Mouse (Mus musculus) cerebellum, adult 8-10 months (tissue): ENCODE data around the gene Otp.

Experiments
- DNase-seq: peaks from one replicate; pipeline ENCODE4 v3.0.0; 2022

The Otp gene

DNA sequence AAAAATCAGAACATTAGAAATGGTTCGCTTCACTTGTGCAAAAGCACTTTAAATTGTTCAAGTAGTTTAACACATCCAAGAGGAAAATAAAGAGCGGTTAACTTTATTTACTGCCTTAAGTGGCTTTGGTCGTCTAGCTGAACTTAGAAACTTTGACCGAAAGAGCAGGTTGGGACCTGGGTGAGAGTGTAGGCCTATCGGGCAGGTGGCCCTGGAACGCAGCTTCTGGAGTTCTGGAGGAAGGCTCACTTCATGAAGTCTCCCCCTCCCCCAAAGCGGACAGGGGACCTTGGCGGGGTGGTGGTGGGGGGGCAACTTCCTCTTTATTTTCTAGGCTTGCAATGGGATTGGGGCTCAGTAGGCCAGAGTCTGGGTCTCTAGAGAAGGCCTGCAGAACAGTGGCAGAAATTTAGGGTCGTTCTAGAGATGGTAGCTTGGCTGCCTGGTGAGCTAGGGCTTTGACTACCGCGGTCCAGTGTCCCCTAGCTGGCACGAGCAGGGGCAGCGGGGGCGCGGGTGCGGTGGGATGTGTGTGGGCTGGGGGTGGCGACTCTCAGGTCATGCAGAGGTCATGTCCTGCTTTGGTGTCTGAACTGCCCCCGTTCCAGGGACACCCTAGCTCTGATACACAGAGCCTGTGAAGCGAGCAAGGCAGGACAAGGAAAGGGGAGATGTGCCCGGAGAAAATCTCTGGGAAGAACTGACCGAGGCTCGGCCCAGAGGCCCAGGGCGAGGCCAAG is 576 bp upstream of the Otp start:
- no peak for DNase-seq

DNA sequence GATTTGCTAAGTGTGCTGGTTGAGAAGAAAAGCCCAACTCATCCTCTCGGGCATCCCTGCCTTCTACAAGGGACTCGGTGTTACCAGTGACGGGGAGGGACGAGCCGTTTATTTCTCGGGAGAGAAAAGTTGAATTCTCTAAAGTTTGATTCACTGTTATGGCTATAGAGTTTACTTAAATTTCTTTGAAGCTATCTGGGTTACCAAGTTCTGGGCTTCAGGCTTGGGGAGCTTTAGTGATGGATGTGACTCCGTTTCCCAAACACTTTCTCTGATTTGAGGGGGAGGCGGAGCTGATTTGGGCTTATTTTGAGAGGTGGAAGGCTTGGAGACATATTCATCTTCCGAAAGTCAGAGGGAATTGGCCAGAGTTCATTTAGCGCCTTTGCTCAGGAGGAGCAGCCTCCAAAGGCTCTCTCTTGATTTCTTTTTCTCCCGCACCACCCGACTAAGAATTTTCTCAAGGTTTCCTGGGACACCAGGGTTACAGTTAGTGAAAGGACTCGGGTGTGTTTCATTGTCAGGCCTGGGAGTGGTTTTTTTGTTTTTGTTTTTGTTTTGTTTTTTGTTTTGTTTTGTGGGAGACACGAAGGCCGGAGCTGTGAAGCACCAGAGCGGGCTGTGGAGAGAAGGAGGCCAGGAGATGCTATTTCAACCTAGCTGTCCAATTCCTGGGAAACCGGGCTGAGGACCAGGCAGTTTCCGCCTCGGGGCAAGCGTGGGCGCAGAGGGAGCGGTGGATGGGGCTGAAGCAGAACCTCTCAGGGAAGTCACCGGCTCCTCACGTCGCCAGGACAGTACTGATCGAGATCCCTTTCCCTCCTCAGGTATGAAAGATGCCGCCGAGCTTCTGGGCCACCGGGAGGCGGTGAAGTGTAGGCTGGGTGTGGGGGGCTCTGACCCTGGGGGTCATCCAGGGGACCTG is 1.1 kb downstream of the Otp start:
- DNase-seq = no peak

DNA sequence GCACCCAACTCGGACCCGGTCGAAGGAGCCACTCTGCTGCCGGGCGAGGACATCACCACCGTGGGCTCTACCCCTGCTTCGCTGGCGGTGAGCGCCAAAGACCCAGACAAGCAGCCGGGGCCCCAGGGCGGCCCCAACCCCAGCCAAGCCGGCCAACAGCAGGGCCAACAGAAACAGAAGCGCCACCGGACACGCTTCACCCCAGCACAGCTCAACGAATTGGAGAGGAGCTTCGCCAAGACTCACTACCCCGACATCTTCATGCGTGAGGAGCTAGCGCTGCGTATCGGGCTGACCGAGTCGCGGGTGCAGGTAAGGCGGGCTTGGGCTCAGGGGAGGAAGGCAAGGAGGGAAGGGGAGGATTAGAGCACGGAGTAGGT is 1.8 kb downstream of the Otp start:
- no peak for DNase-seq

DNA sequence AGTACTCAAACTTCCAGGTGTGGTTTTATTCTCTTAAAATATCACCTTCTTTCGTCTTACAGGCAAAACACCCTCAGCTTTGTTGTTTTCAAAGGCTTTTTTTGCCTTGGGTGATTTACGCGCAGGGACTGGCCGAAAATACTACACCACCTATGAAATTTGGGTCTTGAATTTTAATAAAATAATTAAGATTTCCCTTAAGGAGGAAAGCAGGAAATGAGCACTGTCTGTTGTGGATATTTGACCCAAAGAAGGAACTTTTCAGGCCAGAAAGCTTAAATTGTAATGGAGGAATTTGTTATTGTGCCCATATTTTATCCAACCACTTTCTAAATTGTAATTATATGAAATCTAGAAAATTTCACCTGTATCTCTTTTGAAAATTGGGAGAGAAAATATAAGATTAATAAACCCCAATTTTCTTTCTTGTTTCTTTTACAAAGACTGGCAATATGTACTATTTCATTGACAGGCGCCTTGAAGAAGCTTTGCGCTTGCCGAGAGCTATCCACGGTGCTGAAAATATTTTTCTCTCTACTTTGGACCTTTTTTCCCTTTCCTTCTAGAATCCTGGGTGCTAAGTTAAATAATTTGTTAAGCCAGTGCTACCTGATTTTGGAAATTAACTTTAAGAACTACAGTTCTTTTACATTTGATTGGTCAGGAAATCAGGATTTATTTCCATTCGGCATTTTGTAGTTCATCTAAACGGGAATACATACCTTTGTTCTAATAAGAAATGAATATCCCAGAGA is 2.8 kb downstream of the Otp start:
- no peak for DNase-seq

DNA sequence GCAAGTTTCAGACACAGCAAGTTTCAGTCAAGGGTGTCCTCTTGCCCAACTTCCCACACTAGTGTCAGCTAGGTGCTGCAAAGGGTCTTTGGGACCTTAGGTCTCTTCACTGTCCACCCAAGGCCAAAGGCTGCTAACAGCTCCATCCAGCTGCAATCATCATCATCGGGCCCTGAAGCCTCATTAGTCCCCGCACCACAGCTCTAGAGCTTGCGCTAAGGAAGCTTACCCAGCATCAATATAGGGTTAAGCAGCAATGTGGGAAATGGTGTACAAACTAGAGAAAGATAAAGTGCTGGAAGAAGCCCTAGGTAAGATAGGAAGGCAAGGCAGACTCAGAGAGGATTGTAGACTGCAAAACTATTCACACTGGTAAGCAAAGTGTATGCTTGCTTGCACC is 5.8 kb downstream of the Otp start:
- DNase-seq = no peak

DNA sequence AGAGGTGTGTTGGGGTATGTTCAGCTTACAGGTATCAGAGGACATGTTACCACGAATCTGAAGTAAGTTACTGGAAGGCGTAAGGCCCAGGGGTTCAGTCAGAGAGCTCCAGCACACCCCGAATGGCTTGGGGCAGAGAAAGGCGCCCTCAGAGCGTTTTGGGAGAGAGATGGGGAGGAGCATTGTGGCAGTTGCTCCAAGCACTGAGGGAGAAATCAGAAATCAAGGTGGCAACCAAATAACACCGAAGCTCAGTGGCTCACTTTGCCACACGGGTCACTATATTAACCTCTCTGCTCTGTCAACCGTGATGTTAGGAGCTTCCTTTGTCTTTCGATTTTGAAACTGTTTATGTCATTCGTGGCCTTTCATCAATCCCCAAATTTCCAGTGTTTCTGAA is 6.8 kb downstream of the Otp start:
- DNase-seq = no peak

DNA sequence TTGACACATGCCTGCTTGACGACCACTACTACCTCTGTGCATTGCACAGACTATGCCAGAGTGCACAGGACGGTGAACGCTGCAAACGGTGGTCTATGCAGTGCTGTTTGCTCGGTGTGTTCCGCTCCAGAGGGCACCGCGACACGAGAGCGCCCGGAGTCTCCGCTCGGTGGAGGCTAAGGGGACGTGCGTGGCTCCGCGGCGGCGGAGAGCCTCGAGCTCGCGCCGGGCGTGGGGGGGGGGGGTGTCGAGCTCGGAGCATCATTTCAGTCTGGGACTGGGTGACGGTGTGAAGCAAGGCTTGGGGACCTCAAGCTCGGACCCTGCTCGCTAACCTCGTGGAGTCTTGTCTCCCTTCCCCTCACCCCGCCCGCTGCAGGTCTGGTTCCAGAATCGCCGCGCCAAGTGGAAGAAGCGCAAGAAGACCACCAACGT is 7.3 kb downstream of the Otp start:
- no peak for DNase-seq

DNA sequence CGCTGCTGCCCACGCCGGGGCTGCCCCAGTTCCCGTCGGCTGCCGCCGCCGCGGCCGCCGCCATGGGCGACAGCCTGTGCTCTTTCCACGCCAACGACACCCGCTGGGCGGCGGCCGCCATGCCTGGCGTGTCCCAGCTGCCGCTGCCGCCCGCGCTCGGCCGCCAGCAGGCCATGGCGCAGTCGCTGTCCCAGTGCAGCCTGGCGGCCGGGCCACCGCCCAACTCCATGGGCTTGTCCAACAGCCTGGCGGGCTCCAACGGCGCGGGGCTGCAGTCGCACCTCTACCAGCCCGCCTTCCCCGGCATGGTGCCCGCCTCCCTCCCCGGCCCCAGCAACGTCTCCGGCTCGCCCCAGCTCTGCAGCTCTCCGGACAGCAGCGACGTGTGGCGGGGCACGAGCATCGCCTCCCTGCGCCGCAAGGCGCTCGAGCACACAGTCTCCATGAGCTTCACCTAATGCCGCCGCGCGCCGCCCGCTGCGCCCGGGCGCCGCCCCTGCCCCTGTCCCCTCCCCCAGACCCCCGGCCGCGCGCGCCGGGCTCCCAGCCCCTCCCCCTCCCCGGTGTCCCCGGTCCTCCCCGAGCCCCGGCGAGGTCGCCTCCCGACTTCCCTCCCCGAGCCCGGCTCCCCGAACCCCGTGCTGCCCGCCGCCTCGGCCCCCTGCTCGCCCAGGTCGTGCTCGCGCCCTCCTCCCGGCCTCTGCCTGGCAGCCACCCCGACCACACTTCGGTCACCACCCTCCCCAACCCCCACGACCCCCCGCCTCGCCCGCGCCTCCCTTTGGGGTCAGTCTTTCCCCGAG is 8.0 kb downstream of the Otp start:
- peak; percentile 43 for DNase-seq

DNA sequence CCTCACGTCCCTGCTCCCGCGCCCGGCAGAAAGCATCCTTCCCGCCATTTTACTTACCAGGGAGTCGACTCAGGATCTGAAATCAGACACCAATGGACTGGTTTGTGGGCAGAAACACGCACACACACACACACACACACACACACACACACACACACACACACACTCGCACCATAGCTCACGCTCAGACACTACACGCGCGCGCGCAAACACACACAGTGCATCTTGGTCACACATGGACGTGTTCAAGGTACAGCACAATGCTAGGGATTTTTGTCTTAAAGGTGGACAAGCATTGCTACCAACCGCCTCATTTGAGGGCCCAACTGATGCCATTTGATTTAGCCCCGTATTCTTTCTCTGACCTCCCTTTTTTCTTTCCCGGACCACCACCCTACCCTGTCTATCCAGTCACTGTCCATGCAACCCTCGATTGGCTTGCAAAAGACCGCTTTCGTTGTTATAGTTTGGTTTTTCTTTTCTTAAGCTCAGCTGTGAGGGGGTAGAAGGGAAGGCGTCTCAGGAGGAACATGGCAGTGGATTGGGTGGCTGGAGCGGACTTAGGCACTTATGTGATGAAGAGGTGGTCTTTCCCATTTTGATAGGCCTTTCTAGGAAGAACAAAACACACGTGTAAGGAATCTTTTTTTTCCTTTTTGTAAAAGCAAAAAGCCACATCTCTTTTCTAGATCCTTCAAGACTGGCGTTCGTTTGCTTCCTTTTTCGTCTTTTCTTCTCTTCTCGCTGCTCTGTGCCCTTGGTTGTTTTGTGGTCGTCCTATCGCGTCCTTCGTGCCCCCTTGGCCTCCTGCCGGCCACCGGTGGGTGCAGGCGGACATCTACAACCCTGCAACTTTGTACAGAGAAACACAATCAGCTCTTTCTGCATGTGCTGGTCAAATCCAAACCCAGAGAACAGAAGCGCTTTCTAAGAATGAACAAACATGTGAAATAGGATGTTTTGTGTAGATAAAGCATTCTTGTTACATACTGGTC is 8.9 kb downstream of the Otp start:
- DNase-seq = no peak

DNA sequence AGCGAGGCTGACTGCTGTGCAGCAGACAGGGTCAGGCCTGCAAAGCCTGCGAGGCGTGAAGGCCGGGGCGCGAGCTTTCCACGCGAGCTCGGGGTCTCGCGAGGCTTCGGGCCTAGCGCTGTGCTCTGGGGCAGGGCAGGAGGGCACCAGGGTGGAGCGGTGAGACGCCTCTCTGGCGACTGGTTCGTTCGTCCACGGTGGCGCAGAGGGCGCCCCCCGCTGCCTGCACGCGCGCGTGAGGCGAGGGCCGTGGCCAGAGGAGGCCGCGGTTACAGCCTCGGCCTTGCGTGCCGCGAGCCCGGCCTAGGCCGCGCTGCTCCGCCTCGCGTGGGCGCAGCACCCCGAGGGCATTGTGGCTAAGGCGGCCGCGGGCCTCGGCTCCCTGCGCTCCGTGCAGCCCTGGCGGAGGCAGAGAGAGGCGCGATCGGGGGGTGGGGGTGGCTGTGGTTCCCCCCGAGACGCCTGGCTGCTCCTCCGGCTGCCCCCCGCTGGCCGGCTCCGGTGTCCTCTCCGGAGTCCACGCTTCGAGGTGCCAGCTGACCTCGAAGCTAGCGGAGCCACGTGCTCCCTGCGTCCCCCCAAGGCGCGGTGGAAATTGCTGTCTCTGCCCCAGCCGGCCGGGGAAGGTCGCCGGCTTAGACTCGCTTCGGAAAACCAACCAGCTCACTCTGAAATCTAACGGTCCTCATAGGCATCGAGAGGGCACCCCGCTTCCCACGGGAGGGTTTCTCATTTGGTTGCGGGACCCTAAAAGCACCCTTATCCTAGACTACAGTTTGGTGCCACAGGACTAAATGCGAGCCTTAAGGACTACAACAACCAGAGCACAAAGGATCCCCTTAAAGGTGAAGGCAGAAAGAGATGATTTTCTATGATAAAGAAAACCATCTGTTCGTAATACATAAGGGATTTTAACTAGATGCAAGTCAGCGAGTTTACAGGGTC is 10.2 kb downstream of the Otp start:
- DNase-seq = no peak

DNA sequence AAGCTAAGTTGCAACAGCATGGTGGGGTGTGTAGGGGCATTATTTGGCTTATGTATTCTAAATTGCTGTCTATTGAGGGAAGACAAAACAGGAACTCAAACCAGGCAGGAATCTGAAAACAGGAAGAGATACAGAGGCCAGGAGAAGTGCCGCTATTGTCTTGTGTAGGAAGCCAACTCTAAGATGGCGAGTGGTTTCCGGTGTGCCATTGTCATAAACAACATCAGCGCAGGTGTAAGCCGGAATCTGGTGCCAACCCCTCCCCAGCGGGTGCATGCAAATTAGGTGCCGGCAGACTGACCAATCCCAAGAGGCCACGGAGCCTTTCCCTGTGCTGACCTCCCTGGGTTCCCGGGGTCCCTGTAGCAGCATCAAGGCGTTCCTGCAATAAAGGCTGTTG is 32.4 kb downstream of the Otp start:
- DNase-seq = no peak

DNA sequence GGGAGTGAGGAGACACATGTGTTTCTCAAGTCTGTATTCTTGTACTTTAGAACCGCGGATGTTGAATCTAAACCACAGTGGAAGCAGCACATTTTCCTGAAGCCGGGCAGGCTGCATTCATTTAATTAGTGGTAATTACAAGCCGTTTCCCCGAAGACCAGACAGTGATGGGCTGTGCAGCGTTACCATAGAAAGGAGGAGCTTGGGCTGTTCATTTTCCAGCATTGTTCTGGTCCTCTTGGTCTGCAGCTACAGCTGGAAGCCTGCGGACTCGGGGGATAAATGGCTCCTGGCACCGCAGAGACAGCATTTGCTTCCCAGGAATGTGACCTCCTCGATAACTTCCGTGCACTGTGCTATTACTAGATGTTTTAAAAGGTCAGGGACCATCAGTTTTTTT is 37.6 kb downstream of the Otp start:
- no peak for DNase-seq

DNA sequence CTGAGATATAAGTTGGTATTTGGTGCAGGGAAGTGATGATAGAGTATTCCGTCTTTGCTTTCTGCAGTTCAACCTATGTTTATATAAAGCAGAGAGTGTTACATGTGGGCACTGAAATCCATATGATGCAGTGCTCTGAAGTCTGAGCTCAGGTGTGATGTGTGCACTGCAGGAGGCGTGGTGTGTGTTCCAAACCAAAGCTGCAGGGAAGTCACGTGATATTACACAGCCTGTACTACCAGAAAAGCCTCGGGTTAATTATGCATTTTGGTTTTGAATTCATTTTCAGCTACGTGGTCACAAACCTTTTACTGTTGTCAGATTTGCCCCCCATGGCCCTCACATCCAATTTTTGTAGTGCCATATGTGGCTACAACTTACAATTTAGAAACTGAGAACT is 40.3 kb downstream of the Otp start:
- no peak for DNase-seq

DNA sequence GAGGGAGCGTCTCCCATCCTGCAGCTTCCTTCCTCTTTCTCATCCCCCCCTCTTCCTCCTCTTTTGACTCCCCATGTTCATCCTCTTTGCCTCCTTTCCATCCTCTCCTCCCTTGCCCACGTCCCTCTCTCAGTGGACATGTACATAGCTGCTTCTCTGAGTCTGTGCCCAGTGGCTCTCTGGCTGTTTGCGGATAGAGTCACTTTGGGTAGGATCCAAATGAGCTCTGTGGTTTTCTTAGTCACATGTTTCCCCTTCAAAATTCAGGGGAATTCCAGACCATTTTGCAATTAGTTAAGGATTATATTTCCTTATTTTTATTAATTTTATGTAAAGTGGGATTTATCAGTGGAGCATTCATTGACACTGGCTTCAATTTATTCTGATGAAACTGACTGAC is 52.7 kb downstream of the Otp start:
- no peak for DNase-seq
